Mouse (Mus musculus): ENCODE results near the gene Rere.

Gene Rere

DNA sequence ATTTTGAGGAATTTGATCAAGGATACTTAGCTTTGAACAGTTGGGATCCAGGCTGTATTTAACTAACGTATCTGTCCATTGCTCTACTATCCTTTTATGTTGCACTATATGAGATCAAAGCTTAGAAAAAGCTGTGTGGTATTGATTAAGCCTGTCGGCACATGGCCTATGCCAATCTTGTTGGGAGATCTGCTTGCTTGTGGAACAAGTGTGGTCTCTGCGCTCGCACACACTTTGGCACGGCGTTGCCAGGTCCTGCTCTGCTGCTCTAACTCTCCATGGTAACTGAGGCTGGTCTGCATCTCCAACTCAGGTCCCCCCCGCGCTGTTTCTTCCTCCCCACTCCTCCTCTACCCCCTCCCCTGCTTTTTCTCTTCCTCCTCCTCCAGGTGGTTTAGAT lies 112.2 kb downstream of the Rere start:
- no peak for DNase-seq

DNA sequence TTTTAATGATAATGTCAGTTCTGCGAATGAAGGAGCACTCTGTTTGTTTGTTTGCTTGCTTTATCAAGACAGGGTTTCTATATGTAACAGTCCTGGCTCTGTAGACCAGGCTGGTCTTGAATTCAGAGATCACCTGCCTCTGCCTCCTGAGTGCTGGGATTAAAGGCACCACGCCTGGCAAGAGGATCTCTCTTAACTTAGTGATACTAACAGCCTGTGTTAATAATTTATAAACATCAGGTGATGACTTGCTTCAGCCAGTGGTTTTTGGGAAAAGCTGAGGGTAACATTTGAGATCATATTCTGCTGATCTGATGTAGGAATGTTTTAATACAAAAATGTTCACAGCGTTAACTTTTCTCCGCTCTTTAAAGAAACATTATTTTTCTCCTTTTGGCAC lies 112.6 kb downstream of the Rere start:
- DNase-seq, result no peak

DNA sequence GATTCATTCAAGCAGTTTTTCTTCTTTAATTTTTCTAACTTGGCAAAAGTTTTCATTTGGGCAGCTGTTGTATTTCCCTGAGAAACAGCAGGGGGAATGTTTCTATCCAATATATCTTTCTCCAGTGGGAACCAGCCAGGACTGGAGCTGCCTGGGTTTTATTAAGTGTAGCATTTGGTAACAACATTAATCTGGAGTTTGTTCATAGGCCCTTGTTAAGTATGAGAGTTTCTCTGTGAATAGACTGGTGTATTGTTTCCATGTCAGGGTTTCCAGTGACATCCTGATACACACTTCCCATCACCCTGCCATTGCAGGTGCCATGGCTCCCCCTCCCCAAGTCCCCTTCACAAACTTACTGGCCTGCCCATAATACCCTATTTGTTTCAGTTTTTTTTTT lies 114.9 kb downstream of the Rere start:
- no peak for DNase-seq

DNA sequence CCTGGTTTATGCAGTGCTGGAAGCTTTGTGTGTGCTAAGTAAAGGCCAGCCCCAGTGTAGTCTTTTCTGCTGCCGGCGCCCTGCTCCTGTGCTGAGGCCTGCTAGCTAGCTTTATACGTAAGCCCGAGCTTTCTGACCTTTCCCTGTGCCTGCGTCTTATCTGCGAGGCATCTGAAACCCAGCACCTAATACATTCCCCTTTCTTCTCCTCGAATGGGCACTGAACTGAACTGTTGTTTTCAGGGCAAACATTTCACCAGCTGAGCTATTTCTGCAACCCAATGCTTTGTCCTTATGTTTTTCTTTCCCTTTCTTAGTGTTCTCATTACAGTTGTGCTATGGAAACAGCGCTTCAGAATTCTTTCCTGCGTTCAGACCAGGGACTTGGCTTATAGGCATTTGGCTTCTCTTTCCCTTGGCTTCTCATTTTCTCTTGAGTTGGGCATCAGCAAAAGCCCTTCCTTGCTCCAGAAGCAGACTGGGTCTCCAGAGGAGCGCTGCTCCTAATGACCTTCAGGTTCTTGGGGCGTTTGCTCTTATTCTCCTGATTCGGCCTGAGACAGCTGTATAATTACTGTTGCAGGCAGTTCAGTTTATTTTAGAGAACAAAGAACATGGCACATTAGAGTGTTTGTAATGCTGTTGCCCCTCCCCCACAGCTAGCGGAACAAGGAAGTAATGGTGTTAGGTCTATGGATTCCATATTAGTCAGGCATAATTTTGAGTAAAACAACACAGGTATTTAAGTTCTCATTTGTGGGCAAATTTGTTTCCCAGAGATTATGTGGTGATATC lies 115.6 kb downstream of the Rere start:
- no peak for DNase-seq

DNA sequence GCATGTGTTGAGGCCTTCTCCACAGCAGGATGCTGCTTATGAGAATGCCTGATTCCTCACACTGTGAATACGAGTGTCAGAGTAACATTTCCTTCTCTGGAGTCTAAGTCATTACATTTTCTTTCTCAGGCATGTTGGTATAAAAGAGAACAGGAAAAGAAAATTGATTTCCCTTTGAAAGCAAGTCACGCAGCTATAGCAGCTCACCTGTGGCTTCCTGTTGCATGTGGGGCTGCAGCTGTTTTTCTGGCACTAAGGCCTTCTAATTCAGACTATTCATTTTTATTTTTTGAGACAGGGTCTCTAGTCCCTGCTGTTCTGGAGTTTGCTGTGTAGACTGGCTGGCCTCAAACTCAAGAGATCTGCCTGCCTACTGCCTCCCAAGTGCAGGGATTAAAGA lies 117.6 kb downstream of the Rere start:
- DNase-seq, result no peak

DNA sequence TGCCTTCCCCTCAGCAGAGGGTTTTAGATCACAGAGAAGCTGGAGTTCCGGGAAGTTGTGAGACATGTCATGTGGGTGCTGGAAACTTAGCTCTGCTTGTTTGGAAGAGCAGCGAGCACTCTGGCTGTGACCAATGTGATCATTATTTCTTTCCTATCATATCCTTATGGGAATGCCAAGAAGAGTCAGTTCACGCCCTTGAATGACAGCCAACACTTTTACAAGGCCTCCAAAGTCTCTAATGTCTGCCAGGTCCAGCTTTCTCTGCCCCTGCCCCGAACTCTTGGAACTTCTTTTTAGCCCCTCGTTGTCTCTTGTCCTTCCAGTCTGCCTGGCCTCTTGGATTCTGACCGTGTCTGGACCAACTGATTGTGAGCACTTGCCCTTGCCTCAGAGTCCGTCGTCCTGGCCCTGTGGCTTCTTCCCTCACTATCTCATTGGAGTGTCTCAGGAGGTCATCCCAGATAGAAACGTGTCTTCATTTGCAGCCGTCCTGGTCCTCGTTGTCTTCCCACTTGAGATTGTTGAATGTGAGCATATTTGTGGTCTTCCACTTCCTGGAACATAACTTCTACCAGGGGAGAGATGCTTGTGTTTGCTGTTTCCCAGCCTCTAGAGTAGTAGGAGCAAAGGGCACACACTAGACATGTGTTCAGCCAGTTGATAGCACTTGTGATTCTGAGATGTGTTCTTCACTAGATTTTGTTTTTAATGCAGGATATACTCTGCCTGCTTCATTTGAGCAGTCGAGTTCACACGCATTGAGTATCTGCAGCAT lies 120.6 kb downstream of the Rere start:
- no peak for DNase-seq

DNA sequence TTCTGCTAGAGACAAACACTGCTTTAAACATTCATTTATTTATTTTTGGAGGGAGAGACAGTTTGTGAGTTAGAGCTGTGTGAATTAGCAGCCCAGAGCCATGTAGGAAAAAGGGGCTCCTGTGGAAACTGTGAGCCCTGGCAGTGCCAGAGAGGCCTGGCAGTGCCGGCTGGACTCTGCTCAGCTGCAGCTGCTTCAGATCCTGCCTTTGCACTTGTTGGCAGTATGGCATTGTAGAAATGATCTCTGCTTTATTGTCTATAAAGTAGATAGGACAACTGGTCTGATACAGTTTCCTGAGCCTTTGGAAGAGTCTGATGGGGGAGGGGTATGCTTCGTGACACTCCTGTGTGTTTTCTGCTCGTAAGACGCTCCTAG lies 121.2 kb downstream of the Rere start:
- no peak for DNase-seq

DNA sequence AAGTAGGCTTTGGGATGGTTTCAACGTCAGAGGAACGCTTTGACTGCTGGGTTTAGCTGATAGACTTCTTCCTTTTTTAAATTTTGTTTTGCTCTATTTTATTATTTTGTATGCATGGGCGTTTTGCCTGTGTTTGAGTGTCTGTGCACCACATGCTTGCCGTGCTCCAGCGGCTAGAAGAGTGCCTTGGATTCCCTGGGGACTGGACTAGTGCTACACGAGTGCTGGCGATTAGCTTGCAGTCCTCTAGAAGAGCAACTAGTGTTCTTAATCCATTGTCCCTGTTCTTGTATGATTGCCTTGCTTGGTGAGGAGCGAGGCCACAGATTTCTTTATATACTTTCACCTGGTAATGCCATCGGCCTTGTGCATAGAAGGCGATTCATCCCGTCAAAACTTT lies 122.5 kb downstream of the Rere start:
- no peak for DNase-seq

DNA sequence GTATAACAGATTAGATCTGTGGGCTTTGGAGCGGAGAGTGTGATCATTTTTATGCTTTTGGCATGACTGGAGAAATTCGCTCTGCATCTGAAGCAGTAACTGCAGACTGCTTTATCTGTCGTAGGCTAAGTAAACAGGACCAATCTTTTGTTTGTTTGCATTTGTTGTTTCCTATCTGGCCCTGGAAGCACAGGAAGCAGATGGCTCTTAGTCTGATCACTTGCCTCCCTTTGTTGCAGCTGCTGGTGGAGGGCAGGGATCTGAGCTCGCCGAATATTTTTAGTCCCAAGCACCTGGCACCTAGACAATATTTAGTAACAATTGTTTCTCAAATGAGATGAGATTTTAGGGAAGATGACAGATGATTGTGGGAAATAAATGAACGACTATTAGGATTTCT lies 123.1 kb downstream of the Rere start:
- no peak for DNase-seq

DNA sequence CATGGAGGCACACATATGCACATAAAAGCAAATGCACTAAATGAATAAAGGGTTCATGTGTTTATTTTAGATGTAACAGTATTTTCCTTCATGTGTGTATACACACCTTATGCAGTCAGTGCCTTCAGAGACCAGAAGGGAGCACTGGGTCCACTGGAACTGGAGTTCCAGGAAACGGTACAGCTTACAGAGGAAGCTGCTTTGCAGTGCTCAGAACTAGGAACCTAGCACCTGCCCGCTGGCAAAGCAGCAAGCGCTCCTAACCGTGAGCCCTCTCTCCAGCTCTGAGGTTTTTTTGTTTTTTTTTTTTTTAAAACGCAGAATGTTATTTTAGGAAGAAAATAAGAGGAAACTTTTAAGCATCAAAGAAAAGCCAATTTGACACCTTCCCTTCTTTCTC lies 124.3 kb downstream of the Rere start:
- no peak for DNase-seq

DNA sequence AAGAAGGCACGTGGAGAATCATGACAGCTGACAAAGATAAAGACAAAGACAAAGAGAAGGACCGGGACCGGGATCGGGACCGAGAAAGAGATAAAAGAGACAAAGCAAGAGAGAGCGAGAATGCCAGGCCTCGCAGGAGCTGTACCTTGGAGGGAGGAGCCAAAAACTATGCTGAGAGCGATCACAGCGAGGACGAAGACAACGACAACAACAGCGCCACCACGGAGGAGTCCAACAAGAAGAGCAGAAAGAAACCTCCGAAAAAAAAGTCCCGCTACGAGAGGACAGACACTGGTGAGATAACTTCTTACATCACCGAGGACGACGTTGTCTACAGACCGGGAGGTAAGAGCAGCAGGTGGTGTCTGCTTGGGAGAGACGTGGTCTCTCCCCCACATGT lies 124.9 kb downstream of the Rere start:
- DNase-seq, result no peak

DNA sequence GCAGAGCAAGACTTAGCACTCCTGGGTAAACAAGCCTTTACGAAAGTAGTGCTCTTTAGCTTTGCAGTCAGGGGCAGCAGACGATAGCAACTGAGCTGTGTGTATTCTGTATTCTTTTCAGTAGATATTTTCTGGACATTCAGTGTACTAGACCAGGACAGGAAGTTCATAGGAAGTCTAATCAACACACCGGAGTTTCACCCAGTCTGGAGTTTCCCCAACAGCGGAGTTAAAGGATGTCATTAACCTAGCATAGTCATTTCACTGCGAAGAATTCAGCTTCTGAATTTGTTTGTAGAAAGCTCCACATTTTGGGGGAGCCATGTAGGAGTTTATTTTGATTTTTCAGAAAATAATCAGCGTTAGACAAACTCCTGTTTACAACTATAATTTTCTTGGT lies 125.4 kb downstream of the Rere start:
- no peak for DNase-seq

DNA sequence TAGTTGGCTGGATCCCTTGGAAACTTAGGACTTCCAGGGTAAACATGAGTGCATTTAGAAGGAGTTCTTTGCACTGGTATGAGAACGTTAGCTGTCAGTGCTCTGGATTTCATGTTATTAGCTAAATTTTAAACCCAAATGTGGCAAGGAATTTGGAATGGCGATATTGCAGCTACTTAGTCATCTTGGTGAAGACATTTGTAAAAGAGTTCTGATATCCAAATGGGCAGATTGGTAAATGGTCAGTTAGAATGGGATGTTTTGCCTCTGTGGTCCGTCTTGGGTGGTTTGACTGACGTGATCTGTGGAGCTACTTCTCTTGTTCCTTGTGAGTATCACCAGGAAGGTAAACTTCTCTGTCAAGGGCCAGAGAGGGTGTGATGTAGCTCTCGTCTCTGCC lies 132.8 kb downstream of the Rere start:
- no peak for DNase-seq

DNA sequence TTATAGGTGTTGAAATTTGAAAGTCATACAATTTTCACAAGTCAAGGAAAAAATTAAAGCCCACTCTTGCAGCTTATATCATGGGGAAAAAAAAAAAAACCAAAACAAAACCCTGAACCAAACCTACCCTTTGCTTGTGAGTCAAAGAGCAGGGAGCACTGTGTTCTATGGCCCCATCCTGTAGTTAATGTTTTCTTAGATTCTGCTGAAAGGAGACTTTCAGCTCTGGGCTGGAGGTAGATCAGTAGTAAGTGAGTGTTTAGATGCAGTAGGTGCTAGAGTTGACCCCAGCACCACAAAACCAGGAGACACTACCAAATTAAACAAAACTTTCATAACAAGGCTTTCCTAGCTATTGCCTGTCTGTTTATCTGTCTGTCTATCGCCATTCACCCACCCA lies 133.3 kb downstream of the Rere start:
- no peak for DNase-seq

DNA sequence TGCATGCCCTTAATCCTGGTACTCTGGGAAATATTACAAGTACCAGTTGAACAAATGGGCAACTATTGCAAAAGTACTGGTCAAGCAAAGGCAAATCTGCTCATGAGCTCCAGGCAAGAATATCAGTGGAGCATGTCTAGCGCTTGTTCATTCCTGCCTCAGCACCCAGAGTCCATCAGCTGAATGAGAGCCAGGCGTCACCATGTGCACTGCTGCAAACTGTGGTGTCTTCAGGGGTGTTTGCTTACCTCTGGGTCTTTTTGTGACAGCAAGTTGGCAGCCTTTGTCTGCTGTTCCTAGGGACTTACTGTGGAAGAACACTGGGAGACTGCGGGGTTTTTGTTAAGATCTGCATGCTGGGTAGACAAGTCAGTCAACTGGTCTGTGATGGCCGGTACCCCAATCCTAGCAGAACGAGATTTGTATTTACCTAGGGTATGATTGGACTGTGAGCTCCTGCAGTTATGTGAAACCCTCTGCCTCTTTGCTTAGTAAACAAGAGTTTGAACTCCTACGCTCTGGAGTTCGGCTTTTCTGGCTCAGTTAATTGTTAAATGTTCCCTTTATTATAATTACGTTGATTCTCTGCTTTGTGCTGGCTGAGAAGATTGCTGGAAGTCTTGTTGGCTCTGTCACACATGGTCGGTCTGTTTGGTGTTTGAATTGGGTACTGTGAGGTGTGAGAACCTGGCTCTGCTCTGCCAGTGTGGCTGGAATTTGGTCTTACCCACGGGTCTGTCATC lies 134.0 kb downstream of the Rere start:
- no peak for DNase-seq

DNA sequence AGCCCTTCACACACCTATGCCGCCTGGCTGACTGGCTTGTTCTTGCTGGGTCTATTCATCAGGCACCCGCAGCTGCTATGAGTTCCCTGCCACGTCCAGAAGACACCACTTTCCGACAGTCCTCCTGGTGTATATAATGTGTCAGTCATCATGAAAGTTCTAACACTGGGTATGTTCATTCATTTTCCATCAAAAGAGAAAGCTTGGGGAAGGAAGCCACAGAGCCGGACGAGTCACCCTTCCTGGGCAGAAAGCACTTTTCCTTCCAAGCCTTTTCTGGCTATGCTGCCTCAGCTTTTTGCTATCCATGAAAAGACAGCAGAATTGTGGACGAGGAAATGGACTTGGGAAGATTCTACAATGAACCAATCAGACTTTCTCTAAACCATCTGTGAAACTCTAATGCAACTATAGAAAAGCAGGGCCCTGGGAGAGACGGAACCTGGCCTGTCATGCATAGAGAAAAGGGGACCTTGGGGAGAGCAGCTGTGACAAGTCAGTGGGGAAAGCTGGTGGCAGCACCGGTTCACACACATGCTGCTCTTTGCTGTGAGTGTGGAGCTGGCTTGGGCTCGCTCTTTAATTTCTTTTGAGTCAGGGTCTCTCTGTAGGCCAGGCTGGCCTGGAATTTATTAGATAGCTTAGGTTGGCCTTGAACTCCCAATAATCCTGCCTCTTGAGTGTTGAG lies 139.3 kb downstream of the Rere start:
- no peak for DNase-seq

DNA sequence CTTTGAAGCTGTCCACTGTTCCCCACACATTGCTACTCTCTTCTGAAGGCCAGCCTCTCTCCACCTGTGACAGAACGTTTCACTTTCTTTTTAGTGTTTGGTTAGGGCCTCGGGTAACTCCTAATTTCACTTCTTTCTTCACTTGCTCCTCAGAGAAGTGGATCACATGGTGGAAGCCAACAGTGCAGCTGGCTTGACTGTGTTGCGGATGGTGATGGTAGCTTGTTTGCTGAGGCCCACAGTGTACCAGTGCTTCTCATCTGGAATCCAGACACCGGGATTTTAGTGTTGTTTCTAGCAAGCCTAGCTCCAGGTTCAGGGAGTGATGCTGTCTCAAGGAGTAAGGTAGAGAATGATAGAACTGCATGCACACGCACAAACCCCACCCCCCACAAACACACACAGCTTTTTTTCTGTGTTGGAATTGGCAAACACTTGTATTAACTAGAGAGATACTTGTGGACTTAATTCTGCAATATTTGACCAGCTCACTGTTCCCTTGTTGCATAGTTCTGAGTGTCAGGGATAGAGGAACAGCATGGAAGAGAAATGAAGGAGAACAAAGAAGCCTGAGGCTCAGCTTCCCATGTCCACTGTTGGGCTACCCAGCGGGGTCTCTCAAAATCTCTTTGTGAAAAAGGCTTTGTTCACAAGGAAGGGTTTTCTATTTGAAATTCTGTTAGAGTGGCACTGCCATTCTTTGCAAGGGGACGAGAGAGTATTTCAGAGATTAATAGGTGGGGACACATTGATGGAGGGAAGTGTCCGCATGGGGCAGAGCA lies 144.8 kb downstream of the Rere start:
- DNase-seq, result no peak

DNA sequence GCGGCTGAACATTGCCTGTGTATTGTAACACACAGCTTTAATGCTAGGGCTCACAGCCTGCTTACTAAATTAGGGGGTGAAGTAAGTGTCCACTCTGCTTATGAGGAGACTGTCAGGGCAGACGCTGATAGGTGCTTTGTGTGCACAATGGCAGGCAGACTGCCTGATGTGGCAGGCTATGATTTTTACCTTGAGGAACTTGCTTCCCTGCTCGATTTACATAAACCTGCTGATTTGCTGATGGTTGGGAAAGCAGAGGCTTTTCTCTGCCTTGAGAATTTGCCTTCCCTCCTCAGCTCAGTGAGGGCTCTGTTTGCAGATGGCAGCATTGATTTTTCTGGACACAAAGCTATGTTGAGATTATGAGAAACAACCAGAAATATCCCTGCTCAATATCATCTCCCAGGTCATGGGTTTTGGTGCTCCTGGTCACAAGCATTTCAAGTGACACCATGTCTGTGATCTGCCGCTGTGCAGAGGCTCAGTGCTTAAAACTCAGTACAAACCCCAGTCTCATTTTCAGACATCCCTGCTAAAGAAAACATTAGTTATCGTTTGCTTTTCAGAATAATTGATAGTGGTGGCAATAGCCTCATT lies 145.5 kb downstream of the Rere start:
- DNase-seq, result no peak

DNA sequence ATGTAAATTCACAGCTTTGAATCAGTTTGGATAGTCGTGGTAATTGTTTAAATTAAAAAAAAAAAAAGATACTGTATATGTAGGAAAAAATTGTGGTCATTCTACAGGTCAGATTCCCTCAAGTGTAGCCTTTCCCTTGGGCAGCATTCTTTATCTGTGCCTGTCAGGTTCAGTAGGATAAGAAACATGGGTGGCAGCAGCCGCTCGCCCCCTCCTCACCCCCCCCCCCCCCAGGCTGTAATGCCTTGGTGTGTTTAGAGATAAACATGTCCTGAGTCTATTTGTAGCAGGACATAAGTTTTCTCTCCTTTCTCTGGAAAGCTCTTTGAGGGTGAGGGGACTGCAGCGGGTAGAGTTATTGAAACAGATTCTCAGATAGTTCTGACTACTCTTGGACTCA lies 147.3 kb downstream of the Rere start:
- no peak for DNase-seq

DNA sequence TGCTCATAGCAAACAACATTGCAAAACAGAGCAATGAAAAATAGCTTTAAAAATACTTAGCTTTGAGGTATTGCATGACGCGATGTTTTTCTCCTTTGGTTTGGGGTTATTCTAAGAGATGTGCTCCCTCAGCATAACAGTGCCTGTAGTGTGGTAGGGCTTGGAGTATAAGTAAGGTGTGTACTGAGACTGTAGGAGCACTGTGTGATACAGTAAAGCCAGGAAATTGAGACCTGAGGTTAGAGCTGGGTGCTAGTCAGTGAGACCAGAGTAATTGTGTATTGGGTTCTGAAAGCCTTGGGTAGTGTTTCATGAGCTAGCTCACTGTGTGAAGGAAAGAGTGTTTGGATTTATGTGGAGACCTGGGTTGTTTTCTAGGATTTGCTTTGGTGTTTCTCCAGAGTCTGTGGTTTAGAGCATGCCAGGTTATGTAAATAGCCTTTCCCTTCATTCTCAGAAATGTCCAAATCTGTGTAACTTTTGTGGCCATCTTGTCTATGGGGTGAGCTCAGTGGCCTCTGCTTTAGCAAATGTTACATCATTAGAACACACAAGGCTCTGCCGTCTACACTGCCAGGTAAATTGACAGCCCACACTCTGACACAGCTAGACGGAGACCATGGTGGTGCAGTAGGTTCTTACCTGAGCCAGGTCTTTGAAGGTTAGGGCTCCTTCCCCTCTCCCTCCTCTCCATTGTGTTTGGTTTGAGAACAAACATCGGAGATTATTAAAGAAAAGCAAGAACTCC lies 152.6 kb downstream of the Rere start:
- DNase-seq, result no peak

DNA sequence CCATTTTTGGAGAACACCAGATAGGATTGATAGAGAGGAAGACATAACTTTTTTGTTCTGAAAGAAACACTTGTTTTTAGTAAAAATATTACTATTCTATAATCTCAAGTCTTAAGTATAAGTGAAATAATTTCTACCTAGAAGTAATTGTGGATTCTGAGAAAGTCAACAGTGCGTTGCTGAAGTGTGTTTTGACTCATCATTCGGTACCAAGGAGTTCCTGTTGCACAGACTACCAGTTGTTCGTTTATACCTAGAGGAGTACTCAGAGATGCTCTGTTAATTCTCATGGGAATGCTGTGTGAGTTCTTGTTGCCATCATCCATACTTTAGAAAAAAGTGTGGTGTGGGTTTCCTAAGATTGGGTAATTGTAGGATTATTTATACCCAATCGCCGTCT lies 154.1 kb downstream of the Rere start:
- no peak for DNase-seq
